Mouse (Mus musculus): Measurements from ENCODE around the gene Matn1. TPM values are rescaled to one million over a fixed set of nuclear protein-coding genes. Genes with fewer than 3 reads are reported as not detected.

Matn1 gene
- polyA plus RNA-seq, 1 experiment, result 0.23 TPM

DNA sequence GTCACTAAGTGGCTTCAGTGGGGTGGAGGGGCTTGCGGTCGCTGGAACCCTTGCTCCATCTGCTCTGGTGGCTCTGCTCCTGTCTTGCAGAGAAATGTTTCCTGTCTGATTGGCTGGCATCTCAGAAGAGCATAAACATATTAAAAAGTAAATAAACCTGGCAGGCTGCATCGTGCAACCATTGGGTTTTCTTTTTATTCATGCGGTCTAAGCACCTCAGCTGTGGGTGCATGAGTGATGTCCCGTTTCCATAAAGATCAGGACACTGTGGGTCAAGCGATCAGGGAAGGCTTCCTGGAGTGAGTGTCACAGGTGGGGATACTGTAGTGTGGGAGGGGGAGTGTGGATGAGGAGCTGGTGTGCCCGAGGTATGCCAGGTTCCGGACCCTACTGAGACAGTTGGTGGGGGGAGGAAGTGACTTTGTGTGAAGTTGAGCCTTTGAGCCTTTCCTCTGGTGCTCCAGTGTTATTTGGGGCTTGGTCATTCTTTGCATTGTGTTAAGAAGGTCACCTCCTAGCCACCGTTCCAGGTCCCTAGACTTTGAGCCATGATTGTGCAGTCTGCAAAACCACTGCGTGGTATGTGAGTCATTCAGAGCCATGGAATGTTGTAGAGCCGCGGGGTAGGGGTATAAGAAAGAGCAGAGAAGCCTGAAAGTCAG, 29.0 kb upstream of the Matn1 start:
- H3K4me3 ChIP-seq (ENCODE audit: extremely low read depth, insufficient read depth, insufficient read length), result peak overlapping the region; percentile 97
- no peak for TF ChIP-seq CTCF (IDR thresholded peaks at IDR 0.05; ENCODE audit: extremely low read depth, insufficient read depth, insufficient read length, insufficient replicate concordance)
- no peak for TF ChIP-seq POLR2A (IDR thresholded peaks at IDR 0.05; ENCODE audit: low read depth, low read length)
- peaks cover 6% of the 10 kb centered on the region; the same call in 1 of the 2 replicates for H3K36me3 ChIP-seq (ENCODE audit: control insufficient read depth, insufficient read depth, low read length)
- H3K4me1 ChIP-seq (ENCODE audit: control insufficient read depth, insufficient read depth, insufficient read length), result peaks cover 59% of the 10 kb centered on the region; the same call in 1 of the 2 replicates
- DNase-seq (ENCODE audit: low read depth in 1 of 2, low spot score in 2 of 2), result no peak
- H3K27me3 ChIP-seq (ENCODE audit: control insufficient read depth, insufficient read depth, low read length), result no peaks in the 10 kb centered on the region
- peak overlapping the region; percentile 96 for H3K27ac ChIP-seq (ENCODE audit: insufficient read depth, low read length)
- WGBS, result 7% methylated on average over 12 of the region's 12 CpGs

- 8% methylated on average over 7 of the region's 7 CpGs for WGBS
- Histone ChIP-seq H3K4me3 (ENCODE audit: extremely low read depth, insufficient read depth, insufficient read length) (peak overlapping the region; percentile 97), H3K27me3 (ENCODE audit: control insufficient read depth, insufficient read depth, low read length) (no peaks in the 10 kb centered on the region), H3K27ac (ENCODE audit: insufficient read depth, low read length) (peak overlapping the region; percentile 96), H3K36me3 (ENCODE audit: control insufficient read depth, insufficient read depth, low read length) (peaks cover 6% of the 10 kb centered on the region; the same call in 1 of the 2 replicates), H3K4me1 (ENCODE audit: control insufficient read depth, insufficient read depth, insufficient read length) (peaks cover 57% of the 10 kb centered on the region; the same call in 1 of the 2 replicates)
- peak; percentile 78 for DNase-seq (ENCODE audit: low read depth in 1 of 2, low spot score in 2 of 2)
- TF ChIP-seq CTCF (IDR thresholded peaks at IDR 0.05; ENCODE audit: extremely low read depth, insufficient read depth, insufficient read length, insufficient replicate concordance) (no peak), POLR2A (IDR thresholded peaks at IDR 0.05; ENCODE audit: low read depth, low read length) (no peak)
Observed at GRCm38 (mm10) chr4:130915668-130916035, 28.5 kb upstream of the Matn1 start.

GRCm38 (mm10) chr4:130916639-130917038, 27.5 kb upstream of the Matn1 start:
- WGBS, result 26% methylated on average over 7 of the region's 7 CpGs
- DNase-seq (ENCODE audit: low read depth in 1 of 2, low spot score in 2 of 2), result no peak
- H3K27me3 ChIP-seq (ENCODE audit: control insufficient read depth, insufficient read depth, low read length), result no peaks in the 10 kb centered on the region
- peak overlapping the region; percentile 96 for H3K27ac ChIP-seq (ENCODE audit: insufficient read depth, low read length)
- H3K4me1 ChIP-seq (ENCODE audit: control insufficient read depth, insufficient read depth, insufficient read length), result peaks cover 54% of the 10 kb centered on the region; the same call in 1 of the 2 replicates
- H3K4me3 ChIP-seq (ENCODE audit: extremely low read depth, insufficient read depth, insufficient read length), result peak overlapping the region; percentile 97; the same call in 1 of the 2 replicates
- TF ChIP-seq POLR2A (IDR thresholded peaks at IDR 0.05; ENCODE audit: low read depth, low read length), result no peak
- no peak for TF ChIP-seq CTCF (IDR thresholded peaks at IDR 0.05; ENCODE audit: extremely low read depth, insufficient read depth, insufficient read length, insufficient replicate concordance)
- peaks cover 6% of the 10 kb centered on the region; the same call in 1 of the 2 replicates for H3K36me3 ChIP-seq (ENCODE audit: control insufficient read depth, insufficient read depth, low read length)

GRCm38 (mm10) chr4:130917564-130917963, 26.6 kb upstream of the Matn1 start:
- no peak for TF ChIP-seq CTCF (IDR thresholded peaks at IDR 0.05; ENCODE audit: extremely low read depth, insufficient read depth, insufficient read length, insufficient replicate concordance)
- TF ChIP-seq POLR2A (IDR thresholded peaks at IDR 0.05; ENCODE audit: low read depth, low read length), result no peak
- 58% methylated on average over 4 of the region's 4 CpGs for WGBS
- Histone ChIP-seq H3K4me1 (ENCODE audit: control insufficient read depth, insufficient read depth, insufficient read length) (peaks cover 55% of the 10 kb centered on the region; the same call in 1 of the 2 replicates), H3K36me3 (ENCODE audit: control insufficient read depth, insufficient read depth, low read length) (peaks cover 10% of the 10 kb centered on the region), H3K27me3 (ENCODE audit: control insufficient read depth, insufficient read depth, low read length) (no peaks in the 10 kb centered on the region), H3K4me3 (ENCODE audit: extremely low read depth, insufficient read depth, insufficient read length) (no peak overlapping the region), H3K27ac (ENCODE audit: insufficient read depth, low read length) (peak overlapping the region; percentile 96)
- no peak for DNase-seq (ENCODE audit: low read depth in 1 of 2, low spot score in 2 of 2)

DNA sequence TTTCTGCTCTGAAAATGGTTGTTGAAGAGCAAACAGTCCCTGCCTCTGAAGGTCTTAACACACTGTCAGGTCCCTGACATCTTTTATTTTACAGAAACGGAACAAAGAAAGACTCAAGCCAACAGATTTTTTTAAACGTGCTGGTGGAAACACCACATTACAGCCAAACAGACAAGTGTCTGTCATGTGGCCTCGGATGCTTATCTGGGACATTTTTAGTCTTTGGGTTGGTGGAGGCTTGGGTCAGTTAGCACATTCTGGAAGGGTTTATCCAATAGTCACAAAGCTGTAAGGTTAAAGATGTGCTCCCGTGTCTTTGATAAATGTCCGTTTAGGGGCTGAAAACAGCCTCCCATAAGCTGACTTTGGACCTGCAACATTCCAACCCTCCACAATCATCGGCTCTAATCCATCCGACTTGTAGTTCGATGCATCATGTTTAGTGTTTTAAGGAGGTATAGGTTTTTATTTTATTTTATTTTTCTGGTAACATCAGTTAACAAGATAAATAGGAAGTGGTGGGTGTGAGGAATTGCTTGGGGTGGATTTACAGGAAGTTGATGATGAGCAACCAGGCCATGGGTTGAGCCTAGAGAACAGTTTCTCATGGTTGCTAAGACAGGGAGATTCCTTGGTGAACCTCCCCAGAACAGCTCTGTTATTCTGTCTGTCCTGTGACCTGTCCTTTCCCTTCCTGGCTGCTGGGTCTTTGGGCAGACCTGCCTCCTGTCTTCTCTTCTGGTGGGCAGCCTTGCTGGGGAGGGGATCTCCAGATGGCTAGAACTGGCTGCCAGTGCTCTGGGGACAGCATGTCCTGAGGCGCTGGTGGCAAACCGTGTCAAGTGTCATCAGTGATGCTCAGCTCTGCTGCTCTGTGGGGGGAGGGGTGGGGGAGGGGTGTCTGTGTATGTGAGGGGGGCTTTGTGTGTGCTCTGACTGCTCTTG, 25.1 kb upstream of the Matn1 start:
- TF ChIP-seq CTCF (IDR thresholded peaks at IDR 0.05; ENCODE audit: extremely low read depth, insufficient read depth, insufficient read length, insufficient replicate concordance) (no peak), POLR2A (IDR thresholded peaks at IDR 0.05; ENCODE audit: low read depth, low read length) (no peak)
- WGBS, result 46% methylated on average over 10 of the region's 10 CpGs
- Histone ChIP-seq H3K27ac (ENCODE audit: insufficient read depth, low read length) (peak overlapping the region; percentile 96), H3K27me3 (ENCODE audit: control insufficient read depth, insufficient read depth, low read length) (no peaks in the 10 kb centered on the region), H3K36me3 (ENCODE audit: control insufficient read depth, insufficient read depth, low read length) (peaks cover 13% of the 10 kb centered on the region), H3K4me1 (ENCODE audit: control insufficient read depth, insufficient read depth, insufficient read length) (peaks cover 57% of the 10 kb centered on the region; the same call in 1 of the 2 replicates), H3K4me3 (ENCODE audit: extremely low read depth, insufficient read depth, insufficient read length) (peak overlapping the region; percentile 10; the same call in 1 of the 2 replicates)
- no peak for DNase-seq (ENCODE audit: low read depth in 1 of 2, low spot score in 2 of 2)

DNA sequence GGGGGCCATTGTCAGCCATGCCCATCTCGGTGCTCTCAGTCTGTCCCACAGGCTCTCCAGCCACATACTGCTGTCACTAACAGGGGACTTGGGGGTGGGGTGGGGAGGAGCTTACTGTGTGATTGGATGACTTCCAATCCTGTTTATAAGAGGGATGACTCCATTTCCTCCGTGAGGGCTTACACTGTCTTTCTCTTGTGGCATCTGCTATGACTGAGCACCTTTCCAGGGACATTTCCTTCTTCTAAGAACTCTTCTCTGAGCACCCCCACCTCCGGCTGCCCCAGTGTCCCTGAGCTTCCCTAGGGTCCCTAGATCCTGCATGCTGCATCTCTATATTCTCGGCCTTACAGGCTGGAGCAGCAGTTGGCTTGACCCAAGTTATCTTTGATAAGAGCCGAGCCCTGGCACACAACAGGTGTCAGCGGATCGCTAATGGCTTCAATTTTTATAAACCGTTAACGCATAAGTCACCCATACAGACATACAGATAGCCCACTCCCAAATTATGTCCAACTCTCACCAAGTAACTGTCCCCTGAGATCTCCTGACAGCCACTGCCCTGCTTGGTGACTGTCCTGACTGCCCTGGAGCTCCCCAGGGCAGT, 24.3 kb upstream of the Matn1 start:
- Histone ChIP-seq H3K4me1 (ENCODE audit: control insufficient read depth, insufficient read depth, insufficient read length) (peaks cover 57% of the 10 kb centered on the region; the same call in 1 of the 2 replicates), H3K27me3 (ENCODE audit: control insufficient read depth, insufficient read depth, low read length) (no peaks in the 10 kb centered on the region), H3K4me3 (ENCODE audit: extremely low read depth, insufficient read depth, insufficient read length) (no peak overlapping the region), H3K36me3 (ENCODE audit: control insufficient read depth, insufficient read depth, low read length) (peaks cover 17% of the 10 kb centered on the region), H3K27ac (ENCODE audit: insufficient read depth, low read length) (peak overlapping the region; percentile 91)
- WGBS, result 54% methylated on average over 9 of the region's 9 CpGs
- DNase-seq (ENCODE audit: low read depth in 1 of 2, low spot score in 2 of 2), result no peak
- no peak for TF ChIP-seq CTCF (IDR thresholded peaks at IDR 0.05; ENCODE audit: extremely low read depth, insufficient read depth, insufficient read length, insufficient replicate concordance)
- no peak for TF ChIP-seq POLR2A (IDR thresholded peaks at IDR 0.05; ENCODE audit: low read depth, low read length)
